ENCODE assay signal across 10 mouse cellular contexts in genomic region chr14:35326306-35326705, GRCm38 (mm10).
DNase-seq lines count a peak whose midpoint lies in the region; ATAC-seq and TF ChIP-seq lines count a peak whose summit lies in the region.
"Had no signal": no experiment of that assay in that cellular context is flagged by ENCODE, and none has a peak within 500 bp of the region (broad histone marks: within the 10 kb centered on the region; RNA-seq: fewer than 3 reads in every experiment).

No protein-coding gene starts in this region.

- no peaks in the 10 kb centered on the region for H3K36me3 ChIP-seq in forebrain, postnatal 0 days (ENCODE audit: insufficient read depth)
- no peaks in the 10 kb centered on the region for H3K36me3 ChIP-seq in forebrain, embryonic 16.5 days (ENCODE audit: control insufficient read depth, insufficient read depth)
- no peaks in the 10 kb centered on the region for H3K36me3 ChIP-seq in E14TG2a.4 (ENCODE audit: insufficient read depth, low read length)
- H3K36me3 ChIP-seq: forebrain, embryonic 10.5 days had no signal

- H3K4me1 ChIP-seq in forebrain, postnatal 0 days (ENCODE audit: insufficient read depth), result no peaks in the 10 kb centered on the region
- H3K4me1 ChIP-seq in forebrain, embryonic 16.5 days (replicated peaks; ENCODE audit: control insufficient read depth, insufficient read depth, low read length), result no peaks in the 10 kb centered on the region
- H3K4me1 ChIP-seq in E14TG2a.4 (replicated peaks; ENCODE audit: low read depth, low read length), result no peaks in the 10 kb centered on the region
- H3K4me1 ChIP-seq: forebrain, embryonic 10.5 days had no signal

- intact Hi-C loops in left cerebral cortex, postnatal 14 days (cut with DNase I), result no loop called here
- intact Hi-C loops in left cerebral cortex, postnatal 36 days (cut with DNase I), result no loop called here

- TF ChIP-seq CTCF in forebrain, postnatal 0 days (IDR thresholded peaks at IDR 0.05; ENCODE audit: low read depth), result peak; percentile 63
- peak; percentile 69 for TF ChIP-seq CTCF in E14TG2a.4 (conservative IDR thresholded peaks at IDR 0.05; ENCODE audit: low read length)

- H3K9ac ChIP-seq in forebrain, postnatal 0 days, result no peak overlapping the region
- H3K9ac ChIP-seq in forebrain, embryonic 16.5 days (replicated peaks; ENCODE audit: low read depth, low read length), result no peak overlapping the region

- H3K4me2 ChIP-seq in forebrain, postnatal 0 days (ENCODE audit: low read depth), result no peak overlapping the region
- H3K4me2 ChIP-seq in forebrain, embryonic 16.5 days (ENCODE audit: low read length), result no peak overlapping the region

- WGBS in forebrain, postnatal 0 days, result 69% methylated on average over 1 of the region's 1 CpGs
- WGBS in forebrain, embryonic 16.5 days, result 63% methylated on average over 1 of the region's 1 CpGs

- H3K4me3 ChIP-seq in forebrain, postnatal 0 days (ENCODE audit: low read depth, low read length), result no peak overlapping the region
- no peak overlapping the region for H3K4me3 ChIP-seq in forebrain, embryonic 16.5 days (replicated peaks; ENCODE audit: low read length)
- no peak overlapping the region for H3K4me3 ChIP-seq in E14TG2a.4 (replicated peaks; ENCODE audit: low read length)
- H3K4me3 ChIP-seq: forebrain, embryonic 10.5 days had no signal

- no peaks in the 10 kb centered on the region for H3K9me3 ChIP-seq in forebrain, postnatal 0 days (ENCODE audit: low read length)
- no peaks in the 10 kb centered on the region for H3K9me3 ChIP-seq in forebrain, embryonic 16.5 days (ENCODE audit: control insufficient read depth, low read length)
- no peaks in the 10 kb centered on the region for H3K9me3 ChIP-seq in E14TG2a.4 (ENCODE audit: low read length)
- H3K9me3 ChIP-seq: forebrain, embryonic 10.5 days had no signal

- ATAC-seq in forebrain, postnatal 0 days, result no peak
- ATAC-seq in forebrain, embryonic 16.5 days, result no peak
- no peak for ATAC-seq in activated CD4-positive, CD25-positive, alpha-beta regulatory T cell, adult 4 months

- DNase-seq in forebrain, postnatal 0 days, result peak; percentile 20
- peak; percentile 19 to 29 for DNase-seq in left cerebral cortex, postnatal 14 days (ENCODE audit: low spot score in 2 of 2)
- no peak for DNase-seq in left cerebral cortex, postnatal 36 days (ENCODE audit: low spot score in 2 of 2)
- DNase-seq in embryo, embryonic 11.5 days (ENCODE audit: low read depth, low spot score), result peak; percentile 11
- DNase-seq in right cerebral cortex, postnatal 25 days, result no peak
- DNase-seq: heart, postnatal 36 days had no signal

- no peak overlapping the region for H3K27ac ChIP-seq in forebrain, postnatal 0 days (ENCODE audit: low read depth, low read length)
- no peak overlapping the region for H3K27ac ChIP-seq in forebrain, embryonic 16.5 days (ENCODE audit: low read length)
- H3K27ac ChIP-seq: forebrain, embryonic 10.5 days had no signal

- no peaks in the 10 kb centered on the region for H3K27me3 ChIP-seq in forebrain, postnatal 0 days (ENCODE audit: insufficient read depth, low read length)
- H3K27me3 ChIP-seq in forebrain, embryonic 16.5 days (replicated peaks; ENCODE audit: control insufficient read depth, insufficient read depth, low read length), result no peaks in the 10 kb centered on the region
- no peaks in the 10 kb centered on the region for H3K27me3 ChIP-seq in E14TG2a.4 (ENCODE audit: insufficient read depth, low read length)

Comparison
In these comparisons a context has a peak if more than half of its experiments do, and no peak if none do; other contexts are left out.
1. DNase-seq: peak in forebrain, postnatal 0 days (single experiment), left cerebral cortex, postnatal 14 days (2 of 2) and embryo, embryonic 11.5 days (single experiment); none in left cerebral cortex, postnatal 36 days (0 of 2) and right cerebral cortex, postnatal 25 days (single experiment).